Mouse (Mus musculus): ENCODE data around the gene Disp1. TPM values are rescaled to one million over a fixed set of nuclear protein-coding genes. Genes with fewer than 3 reads are reported as not detected.

Disp1 gene
- polyA plus RNA-seq, 1 experiment from 2014 or later = 9.5 TPM

GRCm38 (mm10) chr1:183144602-183145205 lies 76.6 kb downstream of the Disp1 start:
- ATAC-seq (ENCODE audit: low FRiP score) = no peak
- no peaks in the 10 kb centered on the region for H3K27me3 ChIP-seq (replicated peaks)
- no peak overlapping the region for H3K9ac ChIP-seq (replicated peaks)
- no peak overlapping the region for H3K4me2 ChIP-seq
- no peaks in the 10 kb centered on the region for H3K9me3 ChIP-seq (replicated peaks)
- H3K4me1 ChIP-seq = peaks cover 49% of the 10 kb centered on the region
- H3K36me3 ChIP-seq = no peaks in the 10 kb centered on the region
- 31% methylated on average over 4 of the region's 4 CpGs for WGBS
- no peak overlapping the region for H3K27ac ChIP-seq (replicated peaks)
- H3K4me3 ChIP-seq (replicated peaks) = no peak overlapping the region

GRCm38 (mm10) chr1:183143246-183143645 lies 78.1 kb downstream of the Disp1 start:
- no peaks in the 10 kb centered on the region for H3K27me3 ChIP-seq (replicated peaks)
- H3K4me2 ChIP-seq = no peak overlapping the region
- WGBS = 83% methylated on average over 7 of the region's 7 CpGs
- no peak overlapping the region for H3K9ac ChIP-seq (replicated peaks)
- H3K36me3 ChIP-seq = no peaks in the 10 kb centered on the region
- no peak overlapping the region for H3K4me3 ChIP-seq (replicated peaks)
- H3K4me1 ChIP-seq = peaks cover 50% of the 10 kb centered on the region
- ATAC-seq (ENCODE audit: low FRiP score) = no peak
- H3K9me3 ChIP-seq (replicated peaks) = no peaks in the 10 kb centered on the region
- H3K27ac ChIP-seq (replicated peaks) = no peak overlapping the region

- peaks cover 52% of the 10 kb centered on the region for H3K4me1 ChIP-seq
- ATAC-seq (ENCODE audit: low FRiP score) = no peak
- H3K36me3 ChIP-seq = no peaks in the 10 kb centered on the region
- H3K4me2 ChIP-seq = no peak overlapping the region
- 66% methylated on average over 5 of the region's 5 CpGs for WGBS
- H3K9ac ChIP-seq (replicated peaks) = no peak overlapping the region
- H3K9me3 ChIP-seq (replicated peaks) = no peaks in the 10 kb centered on the region
- no peak overlapping the region for H3K27ac ChIP-seq (replicated peaks)
- no peak overlapping the region for H3K4me3 ChIP-seq (replicated peaks)
- H3K27me3 ChIP-seq (replicated peaks) = no peaks in the 10 kb centered on the region
Measured at GRCm38 (mm10) chr1:183142566-183142965, 78.8 kb downstream of the Disp1 start.

GRCm38 (mm10) chr1:183141329-183141728 lies 80.0 kb downstream of the Disp1 start:
- H3K9ac ChIP-seq (replicated peaks) = no peak overlapping the region
- 57% methylated on average over 2 of the region's 2 CpGs for WGBS
- H3K4me1 ChIP-seq = peaks cover 42% of the 10 kb centered on the region
- no peaks in the 10 kb centered on the region for H3K9me3 ChIP-seq (replicated peaks)
- H3K4me2 ChIP-seq = no peak overlapping the region
- no peaks in the 10 kb centered on the region for H3K36me3 ChIP-seq
- ATAC-seq (ENCODE audit: low FRiP score) = no peak
- H3K4me3 ChIP-seq (replicated peaks) = no peak overlapping the region
- no peaks in the 10 kb centered on the region for H3K27me3 ChIP-seq (replicated peaks)
- no peak overlapping the region for H3K27ac ChIP-seq (replicated peaks)

- Histone ChIP-seq H3K27me3 (replicated peaks) (no peaks in the 10 kb centered on the region), H3K9me3 (replicated peaks) (no peaks in the 10 kb centered on the region), H3K36me3 (no peaks in the 10 kb centered on the region), H3K4me3 (replicated peaks) (no peak overlapping the region), H3K4me2 (no peak overlapping the region), H3K4me1 (peaks cover 38% of the 10 kb centered on the region), H3K27ac (replicated peaks) (peak overlapping the region; percentile 63), H3K9ac (replicated peaks) (no peak overlapping the region)
- peak; percentile 35 for ATAC-seq (ENCODE audit: low FRiP score)
- WGBS = 45% methylated on average over 12 of the region's 12 CpGs
Measured at GRCm38 (mm10) chr1:183140511-183141268, 80.6 kb downstream of the Disp1 start.

GRCm38 (mm10) chr1:183138088-183138487 lies 83.2 kb downstream of the Disp1 start:
- Histone ChIP-seq H3K27me3 (replicated peaks) (no peaks in the 10 kb centered on the region), H3K4me2 (no peak overlapping the region), H3K9ac (replicated peaks) (no peak overlapping the region), H3K36me3 (peaks cover 3% of the 10 kb centered on the region; the same call in 1 of the 2 replicates), H3K27ac (replicated peaks) (no peak overlapping the region), H3K9me3 (replicated peaks) (no peaks in the 10 kb centered on the region), H3K4me3 (replicated peaks) (no peak overlapping the region), H3K4me1 (peaks cover 25% of the 10 kb centered on the region)
- no peak for ATAC-seq (ENCODE audit: low FRiP score)
- WGBS = 40% methylated on average over 4 of the region's 4 CpGs

- H3K27me3 ChIP-seq (replicated peaks) = no peaks in the 10 kb centered on the region
- H3K27ac ChIP-seq (replicated peaks) = no peak overlapping the region
- ATAC-seq (ENCODE audit: low FRiP score) = no peak
- H3K9ac ChIP-seq (replicated peaks) = no peak overlapping the region
- 95% methylated on average over 4 of the region's 4 CpGs for WGBS
- peaks cover 3% of the 10 kb centered on the region; the same call in 1 of the 2 replicates for H3K36me3 ChIP-seq
- H3K9me3 ChIP-seq (replicated peaks) = no peaks in the 10 kb centered on the region
- H3K4me2 ChIP-seq = no peak overlapping the region
- H3K4me3 ChIP-seq (replicated peaks) = no peak overlapping the region
- peaks cover 23% of the 10 kb centered on the region for H3K4me1 ChIP-seq
Measured at GRCm38 (mm10) chr1:183134427-183134826, 86.9 kb downstream of the Disp1 start.

GRCm38 (mm10) chr1:183133440-183133839 lies 87.9 kb downstream of the Disp1 start:
- ATAC-seq (ENCODE audit: low FRiP score) = no peak
- Histone ChIP-seq H3K9me3 (replicated peaks) (no peaks in the 10 kb centered on the region), H3K4me1 (peaks cover 19% of the 10 kb centered on the region), H3K27ac (replicated peaks) (no peak overlapping the region), H3K4me2 (no peak overlapping the region), H3K36me3 (peaks cover 3% of the 10 kb centered on the region; the same call in 1 of the 2 replicates), H3K9ac (replicated peaks) (no peak overlapping the region), H3K27me3 (replicated peaks) (no peaks in the 10 kb centered on the region), H3K4me3 (replicated peaks) (no peak overlapping the region)
- 81% methylated on average over 3 of the region's 3 CpGs for WGBS

- H3K4me3 ChIP-seq (replicated peaks) = no peak overlapping the region
- ATAC-seq (ENCODE audit: low FRiP score) = no peak
- H3K9me3 ChIP-seq (replicated peaks) = no peaks in the 10 kb centered on the region
- H3K4me2 ChIP-seq = no peak overlapping the region
- H3K36me3 ChIP-seq = no peaks in the 10 kb centered on the region
- H3K9ac ChIP-seq (replicated peaks) = no peak overlapping the region
- 84% methylated on average over 4 of the region's 4 CpGs for WGBS
- H3K27me3 ChIP-seq (replicated peaks) = no peaks in the 10 kb centered on the region
- H3K4me1 ChIP-seq = peaks cover 27% of the 10 kb centered on the region
- no peak overlapping the region for H3K27ac ChIP-seq (replicated peaks)
Measured at GRCm38 (mm10) chr1:183127246-183127645, 94.1 kb downstream of the Disp1 start.

GRCm38 (mm10) chr1:183123725-183124124 lies 97.6 kb downstream of the Disp1 start:
- no peak overlapping the region for H3K9ac ChIP-seq (replicated peaks)
- no peak overlapping the region for H3K27ac ChIP-seq (replicated peaks)
- no peak overlapping the region for H3K4me3 ChIP-seq (replicated peaks)
- H3K27me3 ChIP-seq (replicated peaks) = no peaks in the 10 kb centered on the region
- ATAC-seq (ENCODE audit: low FRiP score) = no peak
- H3K36me3 ChIP-seq = no peaks in the 10 kb centered on the region
- 41% methylated on average over 3 of the region's 3 CpGs for WGBS
- no peak overlapping the region for H3K4me2 ChIP-seq
- H3K9me3 ChIP-seq (replicated peaks) = no peaks in the 10 kb centered on the region
- peaks cover 37% of the 10 kb centered on the region for H3K4me1 ChIP-seq

GRCm38 (mm10) chr1:183120341-183120923 lies 100.9 kb downstream of the Disp1 start:
- H3K36me3 ChIP-seq = no peaks in the 10 kb centered on the region
- peaks cover 53% of the 10 kb centered on the region for H3K4me1 ChIP-seq
- no peak overlapping the region for H3K4me3 ChIP-seq (replicated peaks)
- peak overlapping the region; percentile 18; the same call in 1 of the 2 replicates for H3K27ac ChIP-seq (replicated peaks)
- peak overlapping the region; percentile 27 for H3K4me2 ChIP-seq
- H3K9me3 ChIP-seq (replicated peaks) = no peaks in the 10 kb centered on the region
- ATAC-seq (ENCODE audit: low FRiP score) = no peak
- no peaks in the 10 kb centered on the region for H3K27me3 ChIP-seq (replicated peaks)
- H3K9ac ChIP-seq (replicated peaks) = no peak overlapping the region
- 61% methylated on average over 12 of the region's 12 CpGs for WGBS
